Mouse (Mus musculus): ENCODE measurements at regions not wholly inside any gene's neighbourhood (a gene's known extent, or its start where the extent isn't known, plus 50 kb on each side); places are given as distances from the start of the nearest gene placed in this dataset.
"Not testable (repeated sequence)": the region's sequence is repeated elsewhere in the genome, so short reads cannot be mapped to it uniquely, and the experiment has no call there.

GRCm38 (mm10) chr1:64463715-64464290 lies 68.6 kb upstream of the Creb1 start:
- 87% methylated on average over 5 of the region's 5 CpGs for WGBS
- Histone ChIP-seq H3K27me3 (ENCODE audit: insufficient read depth, poor library complexity, severe bottlenecking) (no peaks in the 10 kb centered on the region), H3K9me3 (no peaks in the 10 kb centered on the region), H3K36me3 (no peaks in the 10 kb centered on the region), H3K4me1 (replicated peaks) (no peaks in the 10 kb centered on the region), H3K4me3 (no peak overlapping the region), H3K27ac (no peak overlapping the region)
- no peak for DNase-seq (ENCODE audit: low spot score)

GRCm38 (mm10) chr1:64461616-64462015 lies 70.8 kb upstream of the Creb1 start:
- H3K27ac ChIP-seq; H3K9me3 ChIP-seq; H3K4me3 ChIP-seq; DNase-seq (ENCODE audit: low spot score); H3K27me3 ChIP-seq (ENCODE audit: insufficient read depth, poor library complexity, severe bottlenecking); H3K4me1 ChIP-seq (replicated peaks); H3K36me3 ChIP-seq: not testable (repeated sequence)
- WGBS = 91% methylated on average over 6 of the region's 6 CpGs

- WGBS = 88% methylated on average over 5 of the region's 5 CpGs
Observed at GRCm38 (mm10) chr1:64457872-64458271, 74.6 kb upstream of the Creb1 start.

GRCm38 (mm10) chr1:64449141-64449540 lies 83.3 kb upstream of the Creb1 start:
- no peak for DNase-seq (ENCODE audit: low spot score)
- peaks cover 10% of the 10 kb centered on the region; the same call in 1 of the 2 replicates for H3K27me3 ChIP-seq (ENCODE audit: insufficient read depth, poor library complexity, severe bottlenecking)
- H3K36me3 ChIP-seq = no peaks in the 10 kb centered on the region
- no peak overlapping the region for H3K4me3 ChIP-seq
- peaks cover 33% of the 10 kb centered on the region for H3K4me1 ChIP-seq (replicated peaks)
- no peaks in the 10 kb centered on the region for H3K9me3 ChIP-seq
- 78% methylated on average over 3 of the region's 3 CpGs for WGBS
- H3K27ac ChIP-seq = no peak overlapping the region

More at GRCm38 (mm10) chr1:64457872-64458271, 74.6 kb upstream of the Creb1 start:
- Histone ChIP-seq H3K4me3 (no peak overlapping the region), H3K9me3 (no peaks in the 10 kb centered on the region), H3K27me3 (ENCODE audit: insufficient read depth, poor library complexity, severe bottlenecking) (no peaks in the 10 kb centered on the region), H3K27ac (no peak overlapping the region), H3K36me3 (no peaks in the 10 kb centered on the region), H3K4me1 (replicated peaks) (no peaks in the 10 kb centered on the region)
- no peak for DNase-seq (ENCODE audit: low spot score)

DNA sequence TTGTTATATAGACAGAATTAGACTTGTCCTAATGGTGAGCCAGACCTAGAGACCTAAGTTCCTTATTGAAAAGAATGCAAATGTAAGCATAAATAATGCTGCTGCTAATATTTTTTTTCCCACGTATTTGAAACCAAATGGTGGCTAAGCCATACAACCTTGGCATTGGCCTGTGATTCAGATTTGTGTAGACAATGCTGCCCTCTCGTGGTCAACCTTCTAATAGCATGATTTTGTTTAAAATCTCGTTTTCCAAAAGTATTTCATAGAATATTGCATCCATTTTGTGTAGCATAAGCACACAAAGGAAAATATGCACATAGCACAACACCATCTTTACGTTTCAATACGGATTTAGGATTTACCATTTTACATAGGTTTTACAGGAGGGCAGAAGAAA lies 84.4 kb upstream of the Creb1 start:
- H3K9me3 ChIP-seq = no peaks in the 10 kb centered on the region
- 6% methylated on average over 5 of the region's 5 CpGs for WGBS
- 0 out of 2 replicates have a peak overlapping the region, but pooled peaks have one; percentile 8 for H3K27ac ChIP-seq
- peak; percentile 32 for DNase-seq (ENCODE audit: low spot score)
- H3K4me3 ChIP-seq = no peak overlapping the region
- peaks cover 10% of the 10 kb centered on the region; the same call in 1 of the 2 replicates for H3K27me3 ChIP-seq (ENCODE audit: insufficient read depth, poor library complexity, severe bottlenecking)
- H3K4me1 ChIP-seq (replicated peaks) = peaks cover 35% of the 10 kb centered on the region
- no peaks in the 10 kb centered on the region for H3K36me3 ChIP-seq

GRCm38 (mm10) chr1:64446492-64446891 lies 86.0 kb upstream of the Creb1 start:
- no peaks in the 10 kb centered on the region for H3K36me3 ChIP-seq
- H3K27ac ChIP-seq = peak overlapping the region; percentile 81
- H3K4me1 ChIP-seq (replicated peaks) = peaks cover 38% of the 10 kb centered on the region
- 51% methylated on average over 4 of the region's 4 CpGs for WGBS
- peaks cover 10% of the 10 kb centered on the region; the same call in 1 of the 2 replicates for H3K27me3 ChIP-seq (ENCODE audit: insufficient read depth, poor library complexity, severe bottlenecking)
- no peaks in the 10 kb centered on the region for H3K9me3 ChIP-seq
- DNase-seq (ENCODE audit: low spot score) = peak; percentile 31
- H3K4me3 ChIP-seq = no peak overlapping the region

- no peak overlapping the region for H3K4me3 ChIP-seq
- no peaks in the 10 kb centered on the region for H3K36me3 ChIP-seq
- 3% methylated on average over 13 of the region's 13 CpGs for WGBS
Observed at GRCm38 (mm10) chr1:64445919-64446318, 86.5 kb upstream of the Creb1 start.

GRCm38 (mm10) chr1:64443436-64443835 lies 89.0 kb upstream of the Creb1 start:
- H3K27me3 ChIP-seq (ENCODE audit: insufficient read depth, poor library complexity, severe bottlenecking) = peaks cover 10% of the 10 kb centered on the region; the same call in 1 of the 2 replicates
- H3K9me3 ChIP-seq = no peaks in the 10 kb centered on the region
- H3K27ac ChIP-seq = no peak overlapping the region
- 89% methylated on average over 6 of the region's 6 CpGs for WGBS
- H3K36me3 ChIP-seq = no peaks in the 10 kb centered on the region
- H3K4me3 ChIP-seq = no peak overlapping the region
- DNase-seq (ENCODE audit: low spot score) = no peak
- peaks cover 38% of the 10 kb centered on the region for H3K4me1 ChIP-seq (replicated peaks)

More at GRCm38 (mm10) chr1:64445919-64446318, 86.5 kb upstream of the Creb1 start:
- Histone ChIP-seq H3K9me3 (no peaks in the 10 kb centered on the region), H3K27me3 (ENCODE audit: insufficient read depth, poor library complexity, severe bottlenecking) (peaks cover 10% of the 10 kb centered on the region; the same call in 1 of the 2 replicates), H3K27ac (peak overlapping the region; percentile 81), H3K4me1 (replicated peaks) (peaks cover 38% of the 10 kb centered on the region)
- peak; percentile 83 for DNase-seq (ENCODE audit: low spot score)

GRCm38 (mm10) chr1:64442179-64442874 lies 90.1 kb upstream of the Creb1 start:
- WGBS = 72% methylated on average over 9 of the region's 9 CpGs
- peaks cover 33% of the 10 kb centered on the region for H3K4me1 ChIP-seq (replicated peaks)
- peak; percentile 10 for DNase-seq (ENCODE audit: low spot score)

GRCm38 (mm10) chr1:64423256-64423655 lies 109.2 kb upstream of the Creb1 start:
- Histone ChIP-seq H3K4me1 (replicated peaks) (no peaks in the 10 kb centered on the region), H3K27me3 (ENCODE audit: insufficient read depth, poor library complexity, severe bottlenecking) (no peaks in the 10 kb centered on the region), H3K27ac (no peak overlapping the region), H3K4me3 (no peak overlapping the region), H3K9me3 (0 out of 2 replicates have a peak, but pooled peaks cover 3% of the 10 kb centered on the region), H3K36me3 (no peaks in the 10 kb centered on the region)
- DNase-seq (ENCODE audit: low spot score) = no peak
- 70% methylated on average over 1 of the region's 1 CpGs for WGBS

More at GRCm38 (mm10) chr1:64442179-64442874, 90.1 kb upstream of the Creb1 start:
- no peaks in the 10 kb centered on the region for H3K9me3 ChIP-seq
- peaks cover 9% of the 10 kb centered on the region; the same call in 1 of the 2 replicates for H3K27me3 ChIP-seq (ENCODE audit: insufficient read depth, poor library complexity, severe bottlenecking)
- H3K27ac ChIP-seq = peak overlapping the region; percentile 47
- no peaks in the 10 kb centered on the region for H3K36me3 ChIP-seq
- no peak overlapping the region for H3K4me3 ChIP-seq

GRCm38 (mm10) chr1:64418567-64418966 lies 113.9 kb upstream of the Creb1 start:
- 0 out of 2 replicates have a peak, but pooled peaks cover 3% of the 10 kb centered on the region for H3K9me3 ChIP-seq

DNA sequence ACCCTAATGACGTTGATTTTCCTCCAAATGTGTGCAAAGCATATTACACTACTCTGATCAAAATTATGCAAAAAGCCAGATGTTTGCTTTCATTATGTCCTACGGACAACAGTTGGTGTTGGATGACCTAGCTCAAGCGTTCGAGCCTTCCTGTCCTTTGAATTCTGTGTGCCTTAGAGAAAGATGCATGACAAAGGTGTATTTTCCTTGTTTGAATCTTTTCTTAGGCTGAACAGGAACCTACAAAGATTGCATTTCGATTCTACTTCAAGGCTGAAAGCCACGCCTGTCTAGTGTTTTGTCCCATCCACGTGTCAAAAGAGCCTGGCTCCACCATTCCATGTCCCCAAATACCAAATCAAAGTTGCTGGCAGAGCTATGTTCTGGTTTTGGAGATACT lies 116.5 kb upstream of the Creb1 start:
- Histone ChIP-seq H3K27ac (no peak overlapping the region), H3K4me3 (no peak overlapping the region), H3K36me3 (no peaks in the 10 kb centered on the region), H3K4me1 (replicated peaks) (no peaks in the 10 kb centered on the region), H3K9me3 (no peaks in the 10 kb centered on the region), H3K27me3 (ENCODE audit: insufficient read depth, poor library complexity, severe bottlenecking) (no peaks in the 10 kb centered on the region)
- no peak for DNase-seq (ENCODE audit: low spot score)
- 92% methylated on average over 7 of the region's 7 CpGs for WGBS

More at GRCm38 (mm10) chr1:64418567-64418966, 113.9 kb upstream of the Creb1 start:
- no peak for DNase-seq (ENCODE audit: low spot score)
- Histone ChIP-seq H3K27me3 (ENCODE audit: insufficient read depth, poor library complexity, severe bottlenecking) (no peaks in the 10 kb centered on the region), H3K4me3 (no peak overlapping the region), H3K4me1 (replicated peaks) (no peaks in the 10 kb centered on the region), H3K36me3 (no peaks in the 10 kb centered on the region), H3K27ac (no peak overlapping the region)

GRCm38 (mm10) chr1:64413181-64413560 lies 119.3 kb upstream of the Creb1 start:
- H3K9me3 ChIP-seq = no peaks in the 10 kb centered on the region
- H3K27me3 ChIP-seq (ENCODE audit: insufficient read depth, poor library complexity, severe bottlenecking) = no peaks in the 10 kb centered on the region
- 92% methylated on average over 4 of the region's 4 CpGs for WGBS
- H3K4me3 ChIP-seq = no peak overlapping the region
- H3K36me3 ChIP-seq = no peaks in the 10 kb centered on the region
- no peak for DNase-seq (ENCODE audit: low spot score)
- no peak overlapping the region for H3K27ac ChIP-seq
- no peaks in the 10 kb centered on the region for H3K4me1 ChIP-seq (replicated peaks)

Measured in hindbrain, embryonic 10.5 days (tissue).